Mouse (Mus musculus): ENCODE measurements around the gene Zswim5.

DNA sequence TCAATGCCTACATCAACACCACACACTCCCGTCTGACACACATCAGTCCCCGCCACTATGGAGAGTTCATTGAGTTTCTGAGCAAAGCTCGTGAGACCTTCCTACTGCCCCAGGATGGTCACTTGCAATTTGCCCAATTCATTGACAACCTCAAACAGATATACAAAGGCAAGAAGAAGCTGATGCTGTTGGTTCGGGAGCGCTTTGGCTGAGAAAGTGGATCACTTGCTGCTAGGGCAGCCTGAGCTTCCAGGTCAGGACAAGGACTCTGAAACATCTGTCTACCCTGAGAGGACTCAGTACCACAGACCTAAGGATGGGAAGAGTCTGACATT is 109.9 kb downstream of the Zswim5 start:
- TF ChIP-seq CTCF (IDR thresholded peaks at IDR 0.05; ENCODE audit: borderline replicate concordance, extremely low read depth, insufficient read depth, insufficient read length) (no peak), POLR2A (IDR thresholded peaks at IDR 0.05; ENCODE audit: borderline replicate concordance, extremely low read depth, insufficient read depth, insufficient read length, poor library complexity, severe bottlenecking) (no peak)

Measured in brain, embryonic 14.5 days (tissue).